Mouse (Mus musculus): Measurements from ENCODE around the gene Tmem102.

Tmem102 gene

GRCm38 (mm10) chr11:69804972-69805909 is at the start of gene Tmem102:
Tmem102 (minus strand) TSS chr11:69805624.
- DNase-seq (ENCODE audit: low read depth), result no peak

- DNase-seq (ENCODE audit: low read depth), result no peak
Observed at GRCm38 (mm10) chr11:69854680-69855079, 49.3 kb upstream of the Tmem102 start.

GRCm38 (mm10) chr11:69853994-69854393 is 48.6 kb upstream of the Tmem102 start:
- peak; percentile 67 for DNase-seq (ENCODE audit: low read depth)

GRCm38 (mm10) chr11:69850754-69851153 is 45.3 kb upstream of the Tmem102 start:
- DNase-seq (ENCODE audit: low read depth), result no peak

- no peak for DNase-seq (ENCODE audit: low read depth)
Observed at GRCm38 (mm10) chr11:69849884-69850283, 44.5 kb upstream of the Tmem102 start.

- DNase-seq (ENCODE audit: low read depth), result no peak
Observed at GRCm38 (mm10) chr11:69849128-69849527, 43.7 kb upstream of the Tmem102 start.

GRCm38 (mm10) chr11:69848021-69848420 is 42.6 kb upstream of the Tmem102 start:
- no peak for DNase-seq (ENCODE audit: low read depth)

- no peak for DNase-seq (ENCODE audit: low read depth)
Observed at GRCm38 (mm10) chr11:69846738-69847688, 41.6 kb upstream of the Tmem102 start.

- DNase-seq (ENCODE audit: low read depth), result peak; percentile 94
Observed at GRCm38 (mm10) chr11:69846198-69846680, 40.8 kb upstream of the Tmem102 start, which contains the start of gene Plscr3. Plscr3 (plus strand) TSS chr11:69846376.

GRCm38 (mm10) chr11:69838714-69839104 is 33.3 kb upstream of the Tmem102 start:
- peak; percentile 72 for DNase-seq (ENCODE audit: low read depth)

- DNase-seq (ENCODE audit: low read depth), result peak; percentile 100
Observed at GRCm38 (mm10) chr11:69837952-69838713, 32.7 kb upstream of the Tmem102 start, which contains the start of gene Tmem256. Tmem256 (plus strand) TSS chr11:69838514.

GRCm38 (mm10) chr11:69837604-69837951 is 32.2 kb upstream of the Tmem102 start, which contains the start of gene Nlgn2:
Nlgn2 (minus strand) TSS chr11:69837784.
- no peak for DNase-seq (ENCODE audit: low read depth)

GRCm38 (mm10) chr11:69836703-69837576 is 31.5 kb upstream of the Tmem102 start:
- peak; percentile 24 for DNase-seq (ENCODE audit: low read depth)

- DNase-seq (ENCODE audit: low read depth), result no peak
Observed at GRCm38 (mm10) chr11:69835966-69836335, 30.5 kb upstream of the Tmem102 start.

- DNase-seq (ENCODE audit: low read depth), result no peak
Observed at GRCm38 (mm10) chr11:69835326-69835965, 30.0 kb upstream of the Tmem102 start.

- no peak for DNase-seq (ENCODE audit: low read depth)
Observed at GRCm38 (mm10) chr11:69834001-69834549, 28.7 kb upstream of the Tmem102 start.

GRCm38 (mm10) chr11:69833554-69833953 is 28.1 kb upstream of the Tmem102 start:
- no peak for DNase-seq (ENCODE audit: low read depth)

- no peak for DNase-seq (ENCODE audit: low read depth)
Observed at GRCm38 (mm10) chr11:69828832-69829231, 23.4 kb upstream of the Tmem102 start.

- no peak for DNase-seq (ENCODE audit: low read depth)
Observed at GRCm38 (mm10) chr11:69823456-69823855, 18.0 kb upstream of the Tmem102 start.

- DNase-seq (ENCODE audit: low read depth), result no peak
Observed at GRCm38 (mm10) chr11:69822080-69822479, 16.7 kb upstream of the Tmem102 start, which contains the start of gene Spem1. Spem1 (minus strand) TSS chr11:69822180.

Data from 416B (cell line).